Mouse (Mus musculus): ENCODE results near the gene Cyp2d22.

GRCm38 (mm10) chr15:82379511-82379870 lies 569 bp downstream of the Cyp2d22 start:
- no peak for TF ChIP-seq POLR2A (IDR thresholded peaks at IDR 0.05; ENCODE audit: borderline replicate concordance, control insufficient read depth, low read depth, low read length)
- TF ChIP-seq CTCF (IDR thresholded peaks at IDR 0.05; ENCODE audit: control insufficient read depth, insufficient read depth, low read length): no peak

Measured in bone marrow, adult 2 months (tissue).